In the genomic region with DNA sequence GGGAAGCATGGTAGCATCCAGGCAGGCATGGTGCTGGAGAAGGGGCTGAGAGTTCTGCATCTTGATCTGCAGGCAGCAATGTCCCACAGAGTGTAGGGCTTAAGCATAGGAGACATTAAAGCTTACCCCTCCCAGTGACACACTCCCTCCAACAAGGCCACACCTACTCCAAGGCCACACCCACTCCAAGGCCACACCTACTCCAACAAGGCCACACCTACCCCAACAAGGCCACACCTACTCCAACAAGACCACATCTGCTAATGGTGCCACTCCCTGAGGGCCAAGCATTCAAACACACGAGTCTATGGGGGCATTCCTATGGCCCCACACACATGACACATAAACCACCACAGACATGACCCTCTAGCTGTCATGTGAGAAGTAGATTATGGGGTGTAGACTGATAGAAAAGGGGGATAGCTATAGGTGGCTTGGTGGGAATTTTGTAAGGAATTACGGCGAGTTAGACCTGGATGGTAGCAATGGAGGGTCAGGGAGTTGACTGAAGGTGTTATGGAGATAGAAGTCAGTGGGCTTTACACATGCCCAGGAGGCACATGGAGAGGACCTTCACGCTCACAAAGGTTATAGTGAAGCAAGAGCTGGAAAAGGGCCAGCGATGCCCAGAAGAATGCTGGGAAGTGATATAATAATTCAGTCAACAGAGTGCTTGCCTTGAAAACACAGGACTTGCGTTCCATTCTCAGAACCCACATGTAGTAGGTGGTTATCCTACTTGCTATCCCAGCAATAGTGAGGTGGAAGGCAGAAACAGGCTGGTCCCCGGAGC, we compare ENCODE assay signal across 1 mouse cellular context.
TF ChIP-seq lines count a peak whose summit lies in the region.

No protein-coding gene starts in this region.

TF ChIP-seq in MEL, 35 proteins besides CTCF, POLR2A, EP300 and RAD21 (continued from another document):
- TF ChIP-seq RCOR1 (IDR thresholded peaks at IDR 0.05; ENCODE audit: low read depth, low read length) = no peak
- no peak for TF ChIP-seq MAX (IDR thresholded peaks at IDR 0.05; ENCODE audit: low read length)
- TF ChIP-seq SIN3A (IDR thresholded peaks at IDR 0.05; ENCODE audit: low read length) = no peak
- TF ChIP-seq MYC (IDR thresholded peaks at IDR 0.05; ENCODE audit: low read depth, low read length) = no peak
- no peak for TF ChIP-seq MAZ (IDR thresholded peaks at IDR 0.05; ENCODE audit: low read depth, low read length)
- no peak for TF ChIP-seq ZNF384 (IDR thresholded peaks at IDR 0.05; ENCODE audit: low read depth, low read length)
- TF ChIP-seq TAL1 (IDR thresholded peaks at IDR 0.05; ENCODE audit: low read length) = no peak
- TF ChIP-seq ELF1 (IDR thresholded peaks at IDR 0.05; ENCODE audit: low read depth, low read length) = no peak
- TF ChIP-seq MXI1 (IDR thresholded peaks at IDR 0.05; ENCODE audit: low read depth, low read length) = no peak
TF ChIP-seq in MEL: peak in this region for 0.
